Mouse (Mus musculus): ENCODE data around the gene H2-T23.
A peak's percentile ranks its signal among the peaks of the same experiment; 100 is the strongest.

- TF ChIP-seq POLR2A (IDR thresholded peaks at IDR 0.05; ENCODE audit: control insufficient read depth, extremely low read depth, insufficient read depth, low read length, poor library complexity): no peak
- peak; percentile 79; the same call in 1 of the 2 replicates for TF ChIP-seq CTCF (IDR thresholded peaks at IDR 0.05; ENCODE audit: borderline replicate concordance, control insufficient read depth, extremely low read depth, insufficient read depth, low read length, poor library complexity)
These were observed 35.7 kb downstream of the H2-T23 start for GRCm38 (mm10) chr17:35996949-35997348.
